Mouse (Mus musculus) bone marrow, adult 2 months (tissue): ENCODE data around the gene Abhd8.

ENCODE experiments used
- CTCF ChIP-seq: fragments of 200-500 bp; IDR thresholded peaks from 2 replicates; pipeline ENCODE4 v1.5.1; 2011; ENCODE audit warnings: low read length, control low read depth; ENCODE audit not compliant: control insufficient read depth, insufficient read depth
- POLR2A ChIP-seq: fragments of 200-500 bp; IDR thresholded peaks from 2 replicates; pipeline ENCODE4 v1.6.1; 2011; ENCODE audit warnings: low read depth, mild to moderate bottlenecking, control low read depth, low read length, borderline replicate concordance; ENCODE audit not compliant: control insufficient read depth

GRCm38 (mm10) chr8:71467201-71467600, 3.7 kb upstream of the Abhd8 start:
- no peak for TF ChIP-seq CTCF
- TF ChIP-seq POLR2A, result no peak
